Mouse (Mus musculus): Measurements from ENCODE around the gene Oasl1. TPM values are rescaled to one million over a fixed set of nuclear protein-coding genes. Genes with fewer than 3 reads are reported as not detected.

The Oasl1 gene
- polyA plus RNA-seq, 1 experiment from 2014 or later = 0.25 TPM

DNA sequence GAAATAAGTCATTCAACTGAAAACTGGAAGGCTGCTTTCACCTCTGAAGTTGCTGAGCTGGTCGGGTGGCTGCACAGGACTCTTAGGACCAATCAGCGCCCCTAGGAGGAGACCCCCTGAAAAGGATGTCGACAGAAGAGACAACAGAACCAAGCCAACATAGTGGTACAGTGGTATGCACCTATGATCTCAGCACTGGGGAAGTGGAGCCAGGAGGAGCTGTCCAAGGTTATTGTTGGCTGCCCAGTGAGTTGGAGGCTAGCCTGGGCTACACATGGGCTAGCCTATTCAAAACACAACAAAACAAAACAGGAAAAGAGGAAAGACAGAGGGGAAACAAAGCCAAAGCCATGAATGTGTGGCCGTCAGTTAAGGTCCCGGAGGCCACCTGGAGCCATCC, 35.0 kb downstream of the Oasl1 start:
- Histone ChIP-seq H3K9me3 (ENCODE audit: control insufficient read depth, low read length) (no peaks in the 10 kb centered on the region), H3K36me3 (replicated peaks; ENCODE audit: control insufficient read depth, insufficient read depth) (no peaks in the 10 kb centered on the region), H3K9ac (no peak overlapping the region), H3K4me1 (replicated peaks; ENCODE audit: control insufficient read depth, insufficient read depth, low read length) (no peaks in the 10 kb centered on the region), H3K27ac (no peak overlapping the region), H3K4me2 (replicated peaks) (no peak overlapping the region), H3K27me3 (ENCODE audit: control insufficient read depth, insufficient read depth, low read length) (no peaks in the 10 kb centered on the region), H3K4me3 (replicated peaks; ENCODE audit: low read length) (no peak overlapping the region)
- ATAC-seq (ENCODE audit: low FRiP score) (no peak), DNase-seq (ENCODE audit: low spot score) (no peak)
- 86% methylated on average over 5 of the region's 5 CpGs for WGBS

DNA sequence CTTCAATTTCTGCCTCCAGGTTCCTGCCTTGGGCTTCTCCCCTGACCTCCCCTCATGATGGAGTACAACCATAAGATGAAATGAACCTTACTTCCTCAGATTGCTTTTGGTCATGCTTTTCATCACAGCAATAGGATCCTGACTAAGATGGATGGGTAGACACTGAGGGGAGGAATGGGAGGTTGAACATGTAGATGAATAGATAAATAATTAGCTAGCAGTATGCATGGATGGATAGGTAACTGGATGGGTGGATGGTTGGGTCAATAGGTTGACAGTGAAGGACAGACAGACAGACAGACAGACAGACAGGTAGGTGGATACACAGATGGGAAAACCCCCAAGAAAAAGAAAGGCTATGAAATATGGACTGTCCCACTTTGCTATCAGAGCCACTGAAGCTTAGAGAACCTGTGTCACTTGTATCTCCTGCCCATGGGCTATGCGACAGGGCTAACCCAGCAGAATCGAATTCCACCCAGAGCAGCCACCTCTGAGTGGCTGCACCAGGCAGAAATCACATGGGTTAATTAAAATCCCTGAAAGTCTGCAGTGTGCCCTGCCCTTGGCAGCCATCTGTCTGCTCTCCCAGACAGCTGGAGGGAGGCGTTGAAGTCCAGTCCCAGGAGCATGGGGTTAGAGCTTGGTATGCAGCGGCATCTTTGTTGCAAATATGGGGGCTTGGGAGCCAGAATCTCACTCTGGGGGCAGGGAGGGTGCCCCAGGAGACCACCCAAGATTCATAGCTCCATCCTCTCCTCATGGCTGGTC, 38.7 kb downstream of the Oasl1 start:
- ATAC-seq (ENCODE audit: low FRiP score) (no peak), DNase-seq (ENCODE audit: low spot score) (no peak)
- Histone ChIP-seq H3K4me2 (replicated peaks) (no peak overlapping the region), H3K27ac (no peak overlapping the region), H3K4me1 (replicated peaks; ENCODE audit: control insufficient read depth, insufficient read depth, low read length) (no peaks in the 10 kb centered on the region), H3K27me3 (ENCODE audit: control insufficient read depth, insufficient read depth, low read length) (no peaks in the 10 kb centered on the region), H3K9ac (no peak overlapping the region), H3K36me3 (replicated peaks; ENCODE audit: control insufficient read depth, insufficient read depth) (no peaks in the 10 kb centered on the region), H3K9me3 (ENCODE audit: control insufficient read depth, low read length) (no peaks in the 10 kb centered on the region), H3K4me3 (replicated peaks; ENCODE audit: low read length) (no peak overlapping the region)
- 30% methylated on average over 4 of the region's 4 CpGs for WGBS

DNA sequence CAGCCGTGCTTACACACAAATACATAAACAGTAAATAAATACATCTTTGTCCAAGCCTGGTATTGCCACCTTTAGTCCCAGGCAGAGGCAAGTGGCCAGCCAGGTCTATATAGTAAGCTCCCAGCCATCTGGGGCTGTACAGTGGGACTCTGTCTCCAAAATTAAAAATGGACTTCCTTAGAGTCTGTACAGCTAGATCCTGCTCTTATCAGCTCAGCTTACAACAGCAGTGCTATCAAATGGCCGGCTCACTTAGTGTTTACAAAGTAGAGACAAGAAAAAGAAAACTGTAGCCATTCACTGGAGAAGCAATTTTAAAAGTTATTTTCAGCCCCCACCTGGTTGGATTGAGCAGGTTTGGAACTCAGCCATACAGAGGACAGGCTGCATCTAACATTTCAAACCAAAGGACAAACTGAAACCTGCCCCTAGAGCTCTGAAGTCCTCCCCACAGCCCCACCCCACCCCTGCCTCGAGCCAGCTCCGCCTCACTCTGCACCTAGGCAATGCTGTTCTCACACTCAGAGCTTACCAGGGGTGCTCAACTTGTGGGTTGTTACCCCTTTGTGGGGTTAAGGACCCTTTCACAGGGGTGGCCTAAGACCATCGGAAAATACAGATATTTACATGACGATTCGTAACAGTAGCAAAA, 41.4 kb downstream of the Oasl1 start:
- no peak for ATAC-seq (ENCODE audit: low FRiP score)
- H3K9ac ChIP-seq = no peak overlapping the region
- H3K9me3 ChIP-seq (ENCODE audit: control insufficient read depth, low read length) = no peaks in the 10 kb centered on the region
- no peak overlapping the region for H3K4me3 ChIP-seq (replicated peaks; ENCODE audit: low read length)
- no peak overlapping the region for H3K4me2 ChIP-seq (replicated peaks)
- H3K27ac ChIP-seq = no peak overlapping the region
- no peaks in the 10 kb centered on the region for H3K4me1 ChIP-seq (replicated peaks; ENCODE audit: control insufficient read depth, insufficient read depth, low read length)
- no peaks in the 10 kb centered on the region for H3K36me3 ChIP-seq (replicated peaks; ENCODE audit: control insufficient read depth, insufficient read depth)
- H3K27me3 ChIP-seq (ENCODE audit: control insufficient read depth, insufficient read depth, low read length) = peaks cover 12% of the 10 kb centered on the region; the same call in 1 of the 2 replicates
- 75% methylated on average over 7 of the region's 7 CpGs for WGBS
- DNase-seq (ENCODE audit: low spot score) = no peak

DNA sequence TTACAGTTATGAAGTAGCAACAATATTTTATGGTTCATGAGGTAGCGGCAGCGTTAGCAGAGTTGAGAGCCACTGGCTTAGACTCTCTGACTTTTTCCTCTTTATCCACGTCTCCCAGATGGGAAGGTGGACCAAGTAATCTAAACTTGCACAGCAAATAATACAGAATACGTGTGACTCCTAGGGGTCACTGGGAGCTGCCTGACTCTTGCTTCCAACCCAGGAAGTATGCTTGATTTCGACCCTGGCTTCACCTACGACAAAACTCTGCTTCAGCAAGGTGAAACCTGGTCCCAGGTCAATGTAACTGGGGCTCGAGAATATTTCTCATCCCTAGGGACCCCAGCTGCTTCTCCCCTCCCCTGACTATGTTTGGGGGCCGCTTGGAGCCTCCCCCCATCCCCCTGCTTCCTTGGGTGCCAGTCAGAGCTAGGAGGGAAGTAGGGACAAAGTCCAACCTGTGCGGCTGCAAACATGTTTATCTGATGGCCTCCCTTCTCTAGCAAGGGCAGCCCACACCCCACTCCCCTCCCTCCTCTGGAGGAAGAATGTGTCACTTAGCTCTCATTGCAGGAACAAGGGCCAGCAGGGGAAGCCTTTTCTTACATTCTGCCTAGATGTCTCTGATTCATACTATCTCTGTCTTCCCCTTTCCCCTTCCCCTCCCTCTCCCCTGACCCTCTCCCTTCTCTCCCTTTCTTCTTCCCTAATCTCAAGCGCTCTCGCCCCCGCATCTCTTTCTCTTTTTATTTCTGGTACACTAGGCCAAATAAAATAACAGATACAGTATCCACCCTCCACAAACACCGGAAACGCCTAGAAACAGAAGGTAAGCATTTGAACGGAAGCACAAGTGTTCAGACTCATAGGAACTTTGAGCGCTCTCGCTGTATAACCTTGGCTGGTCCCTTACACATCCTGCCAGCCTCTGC, 42.2 kb downstream of the Oasl1 start:
- Histone ChIP-seq H3K9me3 (ENCODE audit: control insufficient read depth, low read length) (no peaks in the 10 kb centered on the region), H3K4me1 (replicated peaks; ENCODE audit: control insufficient read depth, insufficient read depth, low read length) (no peaks in the 10 kb centered on the region), H3K36me3 (replicated peaks; ENCODE audit: control insufficient read depth, insufficient read depth) (no peaks in the 10 kb centered on the region), H3K4me2 (replicated peaks) (no peak overlapping the region), H3K27ac (no peak overlapping the region), H3K4me3 (replicated peaks; ENCODE audit: low read length) (no peak overlapping the region), H3K9ac (no peak overlapping the region), H3K27me3 (ENCODE audit: control insufficient read depth, insufficient read depth, low read length) (peaks cover 12% of the 10 kb centered on the region; the same call in 1 of the 2 replicates)
- ATAC-seq (ENCODE audit: low FRiP score) (no peak), DNase-seq (ENCODE audit: low spot score) (no peak)
- WGBS = 70% methylated on average over 17 of the region's 17 CpGs

DNA sequence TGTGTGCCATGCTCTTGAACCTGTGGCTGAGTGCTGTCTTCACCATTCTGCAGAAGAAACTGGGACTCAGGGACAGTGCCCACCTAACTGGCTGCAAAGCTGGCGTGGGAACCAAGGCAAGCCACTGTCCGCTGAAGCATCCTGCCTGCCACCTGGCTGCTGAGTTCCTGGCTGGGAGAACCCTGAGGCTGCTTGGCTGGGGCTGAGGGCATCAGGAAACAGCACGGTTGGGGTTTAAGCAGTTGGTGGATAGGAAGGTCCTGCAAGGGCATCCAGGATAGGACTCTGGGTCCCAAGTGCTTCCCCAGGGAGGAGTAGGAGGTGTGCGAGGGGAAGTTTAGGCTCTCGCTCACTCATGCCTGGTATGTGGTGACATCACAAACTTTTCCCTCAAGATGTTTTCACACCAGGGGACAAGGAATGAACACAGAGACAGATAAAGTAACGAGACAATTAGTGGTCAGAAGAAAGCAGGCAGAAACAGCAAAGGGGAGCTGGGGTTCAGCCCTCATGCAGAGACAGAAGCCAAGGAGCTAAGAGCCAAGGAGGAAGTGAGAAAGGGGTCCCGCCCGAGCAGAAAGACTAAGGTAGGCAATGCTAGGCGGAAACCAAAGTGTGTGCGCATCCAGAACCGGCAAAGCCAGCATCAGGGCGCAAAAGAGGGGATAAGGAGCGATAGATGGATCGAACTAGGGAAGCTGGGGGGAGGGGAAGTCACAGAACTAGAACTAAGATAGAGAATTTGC, 44.7 kb downstream of the Oasl1 start:
- DNase-seq (ENCODE audit: low spot score) (no peak), ATAC-seq (ENCODE audit: low FRiP score) (no peak)
- 36% methylated on average over 14 of the region's 14 CpGs for WGBS
- Histone ChIP-seq H3K36me3 (replicated peaks; ENCODE audit: control insufficient read depth, insufficient read depth) (no peaks in the 10 kb centered on the region), H3K4me3 (replicated peaks; ENCODE audit: low read length) (no peak overlapping the region), H3K9me3 (ENCODE audit: control insufficient read depth, low read length) (no peaks in the 10 kb centered on the region), H3K9ac (no peak overlapping the region), H3K4me1 (replicated peaks; ENCODE audit: control insufficient read depth, insufficient read depth, low read length) (no peaks in the 10 kb centered on the region), H3K27ac (no peak overlapping the region), H3K27me3 (ENCODE audit: control insufficient read depth, insufficient read depth, low read length) (peaks cover 12% of the 10 kb centered on the region; the same call in 1 of the 2 replicates), H3K4me2 (replicated peaks) (no peak overlapping the region)

DNA sequence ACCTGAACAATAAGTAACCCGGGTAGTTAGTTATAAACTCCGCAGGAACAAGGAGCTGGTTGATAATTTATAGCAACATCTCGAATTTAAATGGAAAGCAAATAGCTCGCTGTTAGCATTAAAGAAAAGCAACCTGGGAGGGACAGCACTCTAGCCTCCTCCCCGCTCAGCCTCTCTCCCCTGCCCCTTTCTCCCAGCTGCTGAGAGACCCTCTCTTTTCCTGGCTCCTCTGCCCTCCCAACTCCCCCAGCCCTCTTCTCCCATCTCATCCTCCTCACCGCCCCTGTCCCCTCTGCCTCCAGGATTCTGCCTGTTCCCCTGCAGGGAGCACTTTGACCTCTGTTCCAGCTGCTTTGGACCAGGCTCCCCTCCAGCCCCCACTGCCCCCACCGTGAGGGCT, 45.6 kb downstream of the Oasl1 start:
- 16% methylated on average over 7 of the region's 7 CpGs for WGBS
- no peak overlapping the region for H3K9ac ChIP-seq

DNA sequence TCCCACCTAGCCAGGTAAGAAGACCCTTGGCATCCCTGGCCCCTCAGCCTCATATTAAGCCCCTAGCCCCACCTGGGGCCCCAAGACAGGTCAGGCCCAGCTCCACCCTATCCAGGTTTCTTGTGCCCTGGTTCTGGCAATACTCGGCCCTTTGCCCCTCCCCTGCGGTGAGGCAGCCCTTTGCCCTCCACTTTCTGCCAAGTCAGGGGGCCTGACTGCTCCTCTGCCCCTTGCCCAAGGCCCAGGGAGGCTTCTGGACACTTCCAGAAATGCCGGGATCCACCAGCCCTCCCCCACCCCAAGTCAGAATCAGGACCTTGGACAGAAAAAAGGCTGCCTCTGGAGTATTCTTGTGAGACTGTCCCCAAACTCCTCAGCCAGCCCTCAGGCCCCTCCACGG, 46.0 kb downstream of the Oasl1 start:
- DNase-seq (ENCODE audit: low spot score) = no peak
- H3K9me3 ChIP-seq (ENCODE audit: control insufficient read depth, low read length) = no peaks in the 10 kb centered on the region
- no peaks in the 10 kb centered on the region for H3K36me3 ChIP-seq (replicated peaks; ENCODE audit: control insufficient read depth, insufficient read depth)
- H3K4me3 ChIP-seq (replicated peaks; ENCODE audit: low read length) = no peak overlapping the region
- H3K27me3 ChIP-seq (ENCODE audit: control insufficient read depth, insufficient read depth, low read length) = peaks cover 12% of the 10 kb centered on the region; the same call in 1 of the 2 replicates
- 17% methylated on average over 4 of the region's 4 CpGs for WGBS
- no peak for ATAC-seq (ENCODE audit: low FRiP score)
- no peaks in the 10 kb centered on the region for H3K4me1 ChIP-seq (replicated peaks; ENCODE audit: control insufficient read depth, insufficient read depth, low read length)
- H3K27ac ChIP-seq = no peak overlapping the region
- no peak overlapping the region for H3K9ac ChIP-seq
- no peak overlapping the region for H3K4me2 ChIP-seq (replicated peaks)

More for the DNA sequence above, 45.6 kb downstream of the Oasl1 start:
- DNase-seq (ENCODE audit: low spot score) (no peak), ATAC-seq (ENCODE audit: low FRiP score) (no peak)
- Histone ChIP-seq H3K27me3 (ENCODE audit: control insufficient read depth, insufficient read depth, low read length) (peaks cover 12% of the 10 kb centered on the region; the same call in 1 of the 2 replicates), H3K4me2 (replicated peaks) (no peak overlapping the region), H3K36me3 (replicated peaks; ENCODE audit: control insufficient read depth, insufficient read depth) (no peaks in the 10 kb centered on the region), H3K4me1 (replicated peaks; ENCODE audit: control insufficient read depth, insufficient read depth, low read length) (no peaks in the 10 kb centered on the region), H3K4me3 (replicated peaks; ENCODE audit: low read length) (no peak overlapping the region), H3K9me3 (ENCODE audit: control insufficient read depth, low read length) (no peaks in the 10 kb centered on the region), H3K27ac (no peak overlapping the region)

DNA sequence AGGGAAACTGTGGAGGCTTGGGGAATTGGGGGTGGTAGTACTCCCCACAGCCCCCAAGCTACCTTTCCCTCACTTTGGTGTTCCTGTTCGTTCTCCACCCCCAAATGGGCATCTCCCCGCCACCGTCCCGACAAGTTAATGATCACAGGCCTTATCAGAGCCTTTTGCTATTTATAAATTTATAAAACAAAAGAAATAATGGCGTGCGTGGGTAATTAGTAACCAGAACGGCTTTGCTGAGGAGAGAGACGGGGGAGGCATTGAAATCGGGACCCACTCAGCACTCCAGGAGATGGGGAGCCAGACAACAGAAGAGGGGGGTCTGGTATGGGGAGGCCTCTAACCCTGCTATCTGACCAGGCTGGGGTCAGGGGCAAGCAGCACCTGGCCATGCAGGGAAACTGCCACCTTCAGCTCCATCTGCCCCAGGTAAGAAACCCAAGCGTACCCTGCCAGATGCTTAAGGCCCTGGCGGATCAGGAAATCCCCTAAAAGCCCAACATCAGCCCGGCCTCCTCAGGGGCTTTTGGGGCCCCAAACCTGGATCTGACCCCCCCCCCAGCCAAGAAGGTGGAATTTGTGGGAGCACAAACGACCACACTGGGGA, 46.7 kb downstream of the Oasl1 start:
- Histone ChIP-seq H3K4me1 (replicated peaks; ENCODE audit: control insufficient read depth, insufficient read depth, low read length) (no peaks in the 10 kb centered on the region), H3K9me3 (ENCODE audit: control insufficient read depth, low read length) (no peaks in the 10 kb centered on the region), H3K27ac (no peak overlapping the region), H3K27me3 (ENCODE audit: control insufficient read depth, insufficient read depth, low read length) (peaks cover 12% of the 10 kb centered on the region; the same call in 1 of the 2 replicates), H3K4me3 (replicated peaks; ENCODE audit: low read length) (no peak overlapping the region), H3K36me3 (replicated peaks; ENCODE audit: control insufficient read depth, insufficient read depth) (no peaks in the 10 kb centered on the region), H3K4me2 (replicated peaks) (no peak overlapping the region), H3K9ac (no peak overlapping the region)
- 46% methylated on average over 13 of the region's 13 CpGs for WGBS
- DNase-seq (ENCODE audit: low spot score) = no peak
- ATAC-seq (ENCODE audit: low FRiP score) = no peak
